Mouse (Mus musculus): ENCODE measurements around the gene Ap1b1. TPM values are rescaled to one million over a fixed set of nuclear protein-coding genes. Genes with fewer than 3 reads are reported as not detected.

Gene Ap1b1
- polyA plus RNA-seq, 1 experiment from 2014 or later: 73.6 TPM

DNA sequence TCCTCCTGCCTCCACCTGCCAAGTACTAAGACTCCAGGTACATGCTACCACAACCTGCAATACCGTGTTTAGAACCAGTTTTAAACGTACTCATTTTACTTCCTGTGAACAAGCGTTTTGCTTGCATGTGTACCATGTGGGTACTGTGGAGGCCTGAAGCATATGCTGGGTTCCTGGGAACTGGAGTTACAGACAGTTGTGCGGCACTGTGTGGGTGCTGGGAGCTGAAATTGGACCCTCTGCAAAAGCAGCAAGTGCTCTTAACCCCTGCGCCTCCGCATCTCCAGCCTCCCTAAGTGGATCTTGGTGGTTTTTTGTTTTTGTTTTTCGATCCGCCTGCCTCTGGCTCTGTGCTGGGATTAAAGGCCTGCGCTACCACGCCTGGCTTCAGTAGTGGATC is 65.0 kb downstream of the Ap1b1 start:
- Histone ChIP-seq H3K9ac (ENCODE audit: low read length) (no peak overlapping the region), H3K27me3 (ENCODE audit: control insufficient read depth, insufficient read depth, low read length) (peaks cover 16% of the 10 kb centered on the region), H3K27ac (ENCODE audit: low read depth, low read length) (no peak overlapping the region), H3K4me3 (ENCODE audit: low read depth, low read length) (no peak overlapping the region), H3K4me2 (ENCODE audit: low read depth) (no peak overlapping the region), H3K4me1 (ENCODE audit: control insufficient read depth, insufficient read depth, low read length) (no peaks in the 10 kb centered on the region), H3K36me3 (ENCODE audit: control insufficient read depth, insufficient read depth, low read length) (no peaks in the 10 kb centered on the region), H3K9me3 (ENCODE audit: control insufficient read depth, low read length) (no peaks in the 10 kb centered on the region)
- DNase-seq (ENCODE audit: low spot score): no peak
- 85% methylated on average over 10 of the region's 10 CpGs for WGBS
- ATAC-seq (ENCODE audit: insufficient read depth, low FRiP score, low TSS enrichment): no peak

DNA sequence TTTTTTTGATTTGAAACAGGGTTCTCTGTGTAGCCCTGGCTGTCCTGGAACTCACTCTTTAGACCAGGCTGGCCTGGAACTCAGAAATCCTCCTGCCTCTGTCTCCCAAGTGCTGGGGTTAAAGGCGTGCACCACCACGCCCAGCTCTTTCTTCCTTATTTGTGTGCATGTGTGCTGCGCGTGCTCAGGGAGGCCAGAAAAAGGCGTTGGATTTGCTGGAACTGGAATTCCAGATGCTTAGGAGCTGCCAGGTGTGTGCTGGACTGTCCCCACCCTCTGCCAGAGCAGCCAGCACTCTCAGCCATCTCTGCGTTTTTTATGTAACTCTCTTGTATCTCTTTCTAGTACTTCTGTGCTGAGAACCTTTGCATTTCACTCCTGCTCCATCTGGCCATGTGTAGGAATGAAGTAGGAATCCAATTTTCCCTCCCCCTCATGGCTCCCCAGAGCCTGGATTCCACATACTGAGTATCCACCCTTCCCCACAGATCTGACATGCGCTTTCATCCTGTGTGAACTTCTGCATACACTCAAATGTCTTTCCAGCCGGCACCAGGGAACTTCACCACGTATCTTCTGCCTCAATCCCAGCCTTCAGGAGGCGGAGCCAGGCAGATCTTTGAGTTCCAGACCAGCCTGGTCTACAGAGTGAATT is 65.7 kb downstream of the Ap1b1 start:
- Histone ChIP-seq H3K9me3 (ENCODE audit: control insufficient read depth, low read length) (no peaks in the 10 kb centered on the region), H3K4me1 (ENCODE audit: control insufficient read depth, insufficient read depth, low read length) (no peaks in the 10 kb centered on the region), H3K36me3 (ENCODE audit: control insufficient read depth, insufficient read depth, low read length) (no peaks in the 10 kb centered on the region), H3K4me3 (ENCODE audit: low read depth, low read length) (no peak overlapping the region), H3K27ac (ENCODE audit: low read depth, low read length) (no peak overlapping the region), H3K27me3 (ENCODE audit: control insufficient read depth, insufficient read depth, low read length) (peaks cover 23% of the 10 kb centered on the region), H3K4me2 (ENCODE audit: low read depth) (no peak overlapping the region), H3K9ac (ENCODE audit: low read length) (no peak overlapping the region)
- DNase-seq (ENCODE audit: low spot score) (no peak), ATAC-seq (ENCODE audit: insufficient read depth, low FRiP score, low TSS enrichment) (no peak)
- 72% methylated on average over 10 of the region's 10 CpGs for WGBS

DNA sequence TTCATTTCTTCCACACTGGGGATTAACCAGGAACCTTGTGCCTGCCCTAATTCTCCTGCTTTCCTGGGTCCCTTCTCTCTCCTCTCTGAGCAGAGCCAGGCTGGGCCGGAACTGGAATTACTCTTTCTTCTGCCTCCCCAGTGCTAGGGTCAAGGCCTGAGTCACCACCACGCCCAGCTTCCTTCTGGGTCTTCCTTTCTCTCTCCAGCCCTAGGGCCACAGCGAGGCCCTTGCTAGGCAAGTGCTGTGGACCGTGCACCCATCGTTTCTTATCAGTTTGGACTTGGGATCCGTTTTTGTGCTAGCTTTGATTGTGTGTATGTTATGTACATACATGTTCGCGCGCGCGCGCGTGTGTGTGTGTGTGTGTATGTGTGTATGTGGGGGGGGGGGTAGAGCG is 67.5 kb downstream of the Ap1b1 start:
- Histone ChIP-seq H3K4me2 (ENCODE audit: low read depth) (no peak overlapping the region), H3K9ac (ENCODE audit: low read length) (no peak overlapping the region), H3K36me3 (ENCODE audit: control insufficient read depth, insufficient read depth, low read length) (no peaks in the 10 kb centered on the region), H3K4me3 (ENCODE audit: low read depth, low read length) (no peak overlapping the region), H3K27ac (ENCODE audit: low read depth, low read length) (no peak overlapping the region), H3K27me3 (ENCODE audit: control insufficient read depth, insufficient read depth, low read length) (peaks cover 39% of the 10 kb centered on the region), H3K4me1 (ENCODE audit: control insufficient read depth, insufficient read depth, low read length) (peaks cover 5% of the 10 kb centered on the region; the same call in 1 of the 2 replicates), H3K9me3 (ENCODE audit: control insufficient read depth, low read length) (no peaks in the 10 kb centered on the region)
- DNase-seq (ENCODE audit: low spot score) (no peak), ATAC-seq (ENCODE audit: insufficient read depth, low FRiP score, low TSS enrichment) (no peak)
- 89% methylated on average over 14 of the region's 14 CpGs for WGBS

DNA sequence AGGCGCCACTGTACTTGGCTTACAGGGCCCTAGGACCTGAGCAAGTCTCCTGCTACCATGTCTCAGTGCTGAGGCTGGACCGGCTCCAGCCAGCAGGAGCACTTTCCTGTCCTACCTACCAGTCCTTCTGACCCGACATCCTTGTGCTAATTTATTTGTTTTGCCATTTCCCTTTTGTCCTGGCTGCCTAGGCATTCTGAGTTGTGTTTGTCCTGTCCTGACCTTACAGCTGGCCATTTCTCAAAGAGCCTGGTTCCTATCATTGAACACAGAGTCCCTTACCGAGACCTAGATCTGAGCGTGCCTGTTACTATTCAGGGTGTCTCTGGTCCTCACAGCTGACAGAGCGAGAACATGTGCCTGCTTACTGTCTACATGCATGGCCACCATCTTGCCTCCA is 68.2 kb downstream of the Ap1b1 start:
- ATAC-seq (ENCODE audit: insufficient read depth, low FRiP score, low TSS enrichment) (no peak), DNase-seq (ENCODE audit: low spot score) (no peak)
- WGBS: 58% methylated on average over 5 of the region's 6 CpGs
- H3K9ac ChIP-seq (ENCODE audit: low read length): no peak overlapping the region
- H3K4me3 ChIP-seq (ENCODE audit: low read depth, low read length): no peak overlapping the region
- H3K27me3 ChIP-seq (ENCODE audit: control insufficient read depth, insufficient read depth, low read length): peaks cover 47% of the 10 kb centered on the region
- no peak overlapping the region for H3K27ac ChIP-seq (ENCODE audit: low read depth, low read length)
- H3K36me3 ChIP-seq (ENCODE audit: control insufficient read depth, insufficient read depth, low read length): no peaks in the 10 kb centered on the region
- no peak overlapping the region for H3K4me2 ChIP-seq (ENCODE audit: low read depth)
- H3K9me3 ChIP-seq (ENCODE audit: control insufficient read depth, low read length): no peaks in the 10 kb centered on the region
- peaks cover 5% of the 10 kb centered on the region; the same call in 1 of the 2 replicates for H3K4me1 ChIP-seq (ENCODE audit: control insufficient read depth, insufficient read depth, low read length)

DNA sequence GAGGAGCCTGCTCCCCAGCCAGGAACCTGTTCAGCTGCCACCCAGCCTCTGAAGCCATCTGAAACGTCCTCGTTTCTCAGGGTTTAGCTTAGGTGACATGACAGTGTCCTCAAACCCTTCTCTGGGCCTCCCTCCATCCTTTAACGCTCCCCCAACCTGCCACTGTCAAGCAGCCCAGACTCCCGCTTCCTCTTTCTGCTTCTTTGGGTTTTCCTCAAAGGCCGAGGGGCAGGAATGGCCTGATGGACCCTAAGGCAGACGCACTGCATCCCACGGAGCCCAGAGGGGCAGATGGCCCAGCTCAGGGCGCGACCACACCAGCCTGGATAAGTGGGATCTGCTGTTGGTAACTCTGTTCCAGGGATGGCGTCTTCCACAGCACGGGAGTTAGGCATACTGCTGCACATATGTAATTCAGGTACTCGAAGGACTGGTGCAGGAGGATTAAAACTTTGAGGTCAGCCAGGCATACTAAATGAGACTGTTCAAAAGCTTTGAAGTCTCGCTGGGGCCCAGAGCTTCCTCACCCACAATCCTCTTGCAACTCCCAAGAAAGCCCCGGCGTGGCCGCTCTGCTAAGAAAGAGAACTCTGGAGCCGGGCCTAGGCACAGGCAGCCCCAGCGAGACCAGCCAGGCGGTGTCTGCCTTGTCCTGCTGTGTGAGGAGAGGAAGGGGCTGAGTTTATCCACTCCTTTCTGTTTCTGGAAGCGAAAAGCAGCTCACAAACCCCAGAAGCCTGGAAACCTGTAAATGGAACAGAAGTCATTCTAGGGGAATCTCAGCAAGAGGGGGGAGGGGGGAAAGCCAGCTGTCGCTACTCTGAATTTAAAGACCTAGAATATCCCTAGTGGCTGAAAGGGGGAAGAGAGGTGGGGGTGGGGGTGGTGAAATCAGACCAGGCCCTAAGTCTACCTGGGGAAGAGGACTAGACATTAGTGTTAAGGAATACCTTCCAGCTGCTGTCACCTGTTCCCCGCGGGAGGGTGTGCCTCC is 69.6 kb downstream of the Ap1b1 start:
- no peak for DNase-seq (ENCODE audit: low spot score)
- no peak for ATAC-seq (ENCODE audit: insufficient read depth, low FRiP score, low TSS enrichment)
- H3K4me2 ChIP-seq (ENCODE audit: low read depth): no peak overlapping the region
- peaks cover 10% of the 10 kb centered on the region for H3K4me1 ChIP-seq (ENCODE audit: control insufficient read depth, insufficient read depth, low read length)
- no peak overlapping the region for H3K9ac ChIP-seq (ENCODE audit: low read length)
- no peaks in the 10 kb centered on the region for H3K36me3 ChIP-seq (ENCODE audit: control insufficient read depth, insufficient read depth, low read length)
- 25% methylated on average over 23 of the region's 23 CpGs for WGBS
- H3K27ac ChIP-seq (ENCODE audit: low read depth, low read length): no peak overlapping the region
- H3K27me3 ChIP-seq (ENCODE audit: control insufficient read depth, insufficient read depth, low read length): peaks cover 60% of the 10 kb centered on the region
- no peak overlapping the region for H3K4me3 ChIP-seq (ENCODE audit: low read depth, low read length)
- H3K9me3 ChIP-seq (ENCODE audit: control insufficient read depth, low read length): no peaks in the 10 kb centered on the region

DNA sequence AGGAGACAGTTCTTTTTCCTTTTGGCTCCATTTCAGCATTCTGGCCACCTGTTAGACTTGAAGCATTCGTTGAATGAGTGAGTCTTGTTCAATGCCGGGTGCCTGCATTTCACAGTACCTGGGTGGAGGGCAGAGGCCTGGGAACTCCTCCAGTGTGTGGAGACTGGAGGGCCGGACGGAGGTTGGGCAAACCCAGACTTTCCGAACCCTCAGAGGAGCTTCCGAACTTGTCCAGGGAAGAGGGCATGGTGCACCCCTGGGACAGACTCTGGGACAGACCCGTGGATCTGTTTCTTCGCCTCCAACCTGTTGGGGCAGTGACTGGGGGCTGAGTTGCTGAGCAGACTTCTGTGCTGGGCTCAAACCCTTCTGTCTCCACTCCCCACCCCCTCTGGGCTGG is 70.4 kb downstream of the Ap1b1 start:
- Histone ChIP-seq H3K4me3 (ENCODE audit: low read depth, low read length) (peak overlapping the region; percentile 36; the same call in 1 of the 2 replicates), H3K9ac (ENCODE audit: low read length) (no peak overlapping the region), H3K4me1 (ENCODE audit: control insufficient read depth, insufficient read depth, low read length) (peaks cover 18% of the 10 kb centered on the region), H3K27me3 (ENCODE audit: control insufficient read depth, insufficient read depth, low read length) (peaks cover 68% of the 10 kb centered on the region), H3K9me3 (ENCODE audit: control insufficient read depth, low read length) (no peaks in the 10 kb centered on the region), H3K36me3 (ENCODE audit: control insufficient read depth, insufficient read depth, low read length) (no peaks in the 10 kb centered on the region), H3K27ac (ENCODE audit: low read depth, low read length) (no peak overlapping the region), H3K4me2 (ENCODE audit: low read depth) (no peak overlapping the region)
- no peak for ATAC-seq (ENCODE audit: insufficient read depth, low FRiP score, low TSS enrichment)
- WGBS: 48% methylated on average over 8 of the region's 8 CpGs
- DNase-seq (ENCODE audit: low spot score): no peak

DNA sequence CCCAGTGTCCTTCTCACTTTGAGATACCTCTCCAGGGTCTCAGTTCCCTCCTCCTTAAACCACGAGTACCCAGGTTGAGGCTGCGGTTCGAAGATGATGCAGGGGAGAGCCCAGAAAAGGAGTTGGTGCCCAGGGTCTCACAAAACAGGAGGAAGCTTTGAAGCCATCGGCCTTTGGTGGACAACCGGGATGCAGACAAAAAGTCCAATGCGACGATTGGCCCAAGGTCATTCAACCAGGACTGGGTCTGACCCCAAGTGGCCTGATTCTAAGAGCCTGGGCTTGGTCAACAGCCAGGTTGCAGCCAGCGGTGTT is 70.9 kb downstream of the Ap1b1 start:
- Histone ChIP-seq H3K36me3 (ENCODE audit: control insufficient read depth, insufficient read depth, low read length) (no peaks in the 10 kb centered on the region), H3K27ac (ENCODE audit: low read depth, low read length) (no peak overlapping the region), H3K4me2 (ENCODE audit: low read depth) (peak overlapping the region; percentile 69), H3K27me3 (ENCODE audit: control insufficient read depth, insufficient read depth, low read length) (peaks cover 73% of the 10 kb centered on the region), H3K4me1 (ENCODE audit: control insufficient read depth, insufficient read depth, low read length) (peaks cover 23% of the 10 kb centered on the region), H3K9ac (ENCODE audit: low read length) (no peak overlapping the region), H3K9me3 (ENCODE audit: control insufficient read depth, low read length) (no peaks in the 10 kb centered on the region), H3K4me3 (ENCODE audit: low read depth, low read length) (peak overlapping the region; percentile 36)
- ATAC-seq (ENCODE audit: insufficient read depth, low FRiP score, low TSS enrichment): no peak
- no peak for DNase-seq (ENCODE audit: low spot score)
- WGBS: 19% methylated on average over 8 of the region's 8 CpGs

DNA sequence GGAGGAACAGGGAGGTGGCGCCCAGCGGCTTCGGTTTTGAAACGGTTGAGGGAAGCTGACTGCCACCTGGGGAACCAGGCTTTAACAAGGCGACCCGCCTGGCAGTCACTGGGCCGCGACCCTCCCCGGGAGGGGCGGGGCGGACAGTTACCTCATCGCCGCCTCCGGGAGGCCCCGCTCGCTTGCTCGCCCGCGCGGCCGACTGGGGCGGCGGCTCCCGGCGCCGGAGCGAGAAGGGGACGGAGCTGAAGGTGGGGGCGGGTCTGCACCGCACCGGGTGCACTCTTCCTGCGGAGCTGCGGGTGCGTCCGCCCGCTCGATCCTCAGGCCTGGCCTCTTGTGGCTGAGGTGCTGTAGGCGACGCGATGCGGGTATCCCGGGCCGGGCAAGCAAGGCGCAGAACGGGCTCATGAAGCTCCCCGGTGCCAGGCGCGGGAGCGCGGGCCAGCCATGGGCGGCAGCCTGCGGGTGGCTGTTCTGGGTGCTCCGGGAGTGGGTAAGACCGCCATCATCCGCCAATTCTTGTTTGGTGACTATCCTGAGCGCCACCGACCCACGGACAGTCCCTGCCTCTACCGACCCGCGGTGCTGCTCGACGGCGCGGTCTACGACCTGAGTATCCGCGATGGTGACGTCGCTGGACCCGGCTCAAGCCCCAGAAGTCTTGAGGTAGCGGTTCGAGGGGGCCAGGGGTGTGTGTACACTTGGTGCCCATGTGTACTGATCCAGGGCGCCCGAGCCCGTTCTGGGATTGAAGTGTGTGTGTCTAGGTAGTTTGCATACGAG is 71.4 kb downstream of the Ap1b1 start, which contains the start of gene Rasl10a:
Gene Rasl10a, plus strand, starts transcription at position 273 of the 786 bp plus-strand sequence.
- Histone ChIP-seq H3K27me3 (ENCODE audit: control insufficient read depth, insufficient read depth, low read length) (peaks cover 78% of the 10 kb centered on the region), H3K4me2 (ENCODE audit: low read depth) (peak within 1 kb of the TSS; percentile 69), H3K9ac (ENCODE audit: low read length) (peak within 1 kb of the TSS; percentile 44), H3K27ac (ENCODE audit: low read depth, low read length) (no peak within 1 kb of the TSS), H3K4me1 (ENCODE audit: control insufficient read depth, insufficient read depth, low read length) (peaks cover 28% of the 10 kb centered on the region), H3K4me3 (ENCODE audit: low read depth, low read length) (peak within 1 kb of the TSS; percentile 36), H3K36me3 (ENCODE audit: control insufficient read depth, insufficient read depth, low read length) (no peaks in the 10 kb centered on the region), H3K9me3 (ENCODE audit: control insufficient read depth, low read length) (no peaks in the 10 kb centered on the region)
- ATAC-seq (ENCODE audit: insufficient read depth, low FRiP score, low TSS enrichment) (no peak), DNase-seq (ENCODE audit: low spot score) (peak; percentile 54)
- WGBS: 1% methylated on average over 75 of the region's 77 CpGs
